Mouse (Mus musculus) left cerebral cortex, adult 9 months (tissue): ENCODE data around the gene Ppt2.

ENCODE experiments used
- DNase-seq, 2 experiments: peaks; one replicate each; pipeline ENCODE4 v3.0.0; 2022; ENCODE audit warnings: low spot score in 2 of 2

The Ppt2 gene

GRCm38 (mm10) chr17:34587423-34587811, 40.9 kb downstream of the Ppt2 start:
- DNase-seq, result peak; percentile 95 to 97

- peak; percentile 84 to 90 for DNase-seq
These were observed 41.4 kb downstream of the Ppt2 start for GRCm38 (mm10) chr17:34586796-34587422.

GRCm38 (mm10) chr17:34585877-34586771, 42.2 kb downstream of the Ppt2 start:
- no peak for DNase-seq

GRCm38 (mm10) chr17:34585121-34585520, 43.2 kb downstream of the Ppt2 start:
- no peak for DNase-seq

GRCm38 (mm10) chr17:34583819-34584218, 44.5 kb downstream of the Ppt2 start:
- no peak for DNase-seq

- DNase-seq, result no peak
These were observed 44.9 kb downstream of the Ppt2 start for GRCm38 (mm10) chr17:34583397-34583796.

- DNase-seq, result no peak
These were observed 45.8 kb downstream of the Ppt2 start for GRCm38 (mm10) chr17:34582528-34582927.

GRCm38 (mm10) chr17:34578070-34578469, 50.2 kb downstream of the Ppt2 start:
- DNase-seq, result no peak

GRCm38 (mm10) chr17:34576577-34576976, 51.7 kb downstream of the Ppt2 start:
- no peak for DNase-seq

- no peak for DNase-seq
These were observed 55.9 kb downstream of the Ppt2 start for GRCm38 (mm10) chr17:34572361-34572760.

GRCm38 (mm10) chr17:34571875-34572274, 56.4 kb downstream of the Ppt2 start:
- DNase-seq, result no peak

GRCm38 (mm10) chr17:34569919-34570318, 58.4 kb downstream of the Ppt2 start:
- no peak for DNase-seq

GRCm38 (mm10) chr17:34568421-34568820, 59.9 kb downstream of the Ppt2 start:
- DNase-seq, result no peak

- DNase-seq, result no peak
These were observed 61.0 kb downstream of the Ppt2 start for GRCm38 (mm10) chr17:34567311-34567710.
